Mouse (Mus musculus): Measurements from ENCODE around the gene Cd151.

DNA sequence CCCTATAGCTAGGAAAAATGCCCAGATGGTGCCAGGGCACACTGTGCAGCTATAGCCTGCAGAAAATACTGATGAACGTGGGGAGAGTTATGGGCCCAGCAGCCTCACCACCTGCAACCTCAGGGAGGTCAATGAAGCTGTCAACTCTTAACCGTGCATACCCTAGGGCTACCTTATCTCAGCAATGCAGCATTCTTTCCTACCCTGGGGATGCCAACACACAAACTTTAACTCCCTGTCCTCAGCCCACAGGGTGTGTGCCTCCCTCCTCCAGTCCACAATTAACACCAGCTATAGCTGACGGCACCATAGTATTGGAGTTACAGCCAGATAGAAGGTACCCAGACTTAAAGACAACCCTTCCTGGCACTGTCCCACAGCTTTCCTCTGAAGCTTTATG, 51.7 kb downstream of the Cd151 start:
- TF ChIP-seq POLR2A (IDR thresholded peaks at IDR 0.05; ENCODE audit: borderline replicate concordance, extremely low read depth, low read depth, low read length) = no peak
- TF ChIP-seq CTCF (IDR thresholded peaks at IDR 0.05; ENCODE audit: insufficient read depth, low read length) = no peak

Measured in lung, adult 2 months (tissue).